Mouse (Mus musculus): ENCODE measurements around the gene Dtx2.

GRCm38 (mm10) chr5:136077001-136077550 is 82.5 kb downstream of the Dtx2 start:
- TF ChIP-seq CTCF (IDR thresholded peaks at IDR 0.05; ENCODE audit: borderline replicate concordance, insufficient read depth, low read depth, low read length) (no peak), POLR2A (IDR thresholded peaks at IDR 0.05; ENCODE audit: borderline replicate concordance, insufficient read depth, low read length) (no peak)
